Mouse (Mus musculus): ENCODE results near the gene Gm13023. TPM values are rescaled to one million over a fixed set of nuclear protein-coding genes. Genes with fewer than 3 reads are reported as not detected.
"Not testable (repeated sequence)": the region's sequence is repeated elsewhere in the genome, so short reads cannot be mapped to it uniquely, and the experiment has no call there.

The Gm13023 gene
- not detected in 2 replicates for total RNA-seq (2014; fragmentation: Nextera tagmentation)
- total RNA-seq (2017) = 0.22 TPM in 1 of 2 replicates, not detected in the other
- not detected in 2 replicates for polyA plus RNA-seq (2012)

GRCm38 (mm10) chr4:143789052-143789451 lies at the start of gene Gm13023:
Gm13023 (plus strand) TSS chr4:143789352.
- H3K4me3 ChIP-seq (ENCODE audit: low read depth, low read length); H3K36me3 ChIP-seq (replicated peaks); H3K4me1 ChIP-seq (ENCODE audit: insufficient read depth, low read depth, low read length); H3K27me3 ChIP-seq (ENCODE audit: insufficient read depth, low read length); DNase-seq (ENCODE audit: low spot score); H3K9me3 ChIP-seq (replicated peaks); ATAC-seq (ENCODE audit: extremely low read depth, insufficient number of reproducible peaks, low FRiP score, poor library complexity, severe bottlenecking): not testable (repeated sequence)

DNA sequence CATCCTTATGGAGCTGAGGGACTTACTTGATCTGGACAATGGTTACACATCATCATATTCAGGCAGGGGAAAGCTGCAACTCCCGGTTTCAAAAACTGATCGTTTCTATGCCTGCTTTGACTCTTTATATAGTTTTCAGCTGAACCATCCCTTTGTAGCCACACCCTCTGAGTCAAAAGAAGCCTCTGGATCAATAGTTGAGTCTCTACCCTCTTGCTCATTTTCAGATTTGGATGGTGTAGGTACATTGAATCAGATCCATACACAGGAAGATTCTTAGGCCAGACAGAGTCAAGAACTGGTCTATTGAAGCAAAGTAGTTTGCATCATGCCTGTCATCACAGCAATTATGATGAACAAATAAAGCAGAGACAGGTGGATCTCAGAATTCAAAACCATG lies 26.8 kb downstream of the Gm13023 start, which contains the start of gene Gm13084:
Gene Gm13084, minus strand, starts transcription at position 101 of the 400 bp plus-strand sequence.
- DNase-seq (ENCODE audit: low spot score) (no peak), ATAC-seq (ENCODE audit: extremely low read depth, insufficient number of reproducible peaks, low FRiP score, poor library complexity, severe bottlenecking) (no peak)
- TF ChIP-seq TAL1 (conservative IDR thresholded peaks at IDR 0.05; ENCODE audit: low read depth, low read length) (no peak), GATA1 (IDR thresholded peaks at IDR 0.05; ENCODE audit: borderline replicate concordance, low read length) (no peak), GATA2 (IDR thresholded peaks at IDR 0.05; ENCODE audit: borderline replicate concordance, low read depth, low read length) (no peak), CTCF (IDR thresholded peaks at IDR 0.05; ENCODE audit: low read depth, low read length) (no peak), POLR2AphosphoS5 (IDR thresholded peaks at IDR 0.05; ENCODE audit: insufficient replicate concordance, low read depth, low read length) (no peak)
- Histone ChIP-seq H3K9me3 (replicated peaks) (peaks cover 3% of the 10 kb centered on the region; the same call in 1 of the 2 replicates), H3K4me1 (ENCODE audit: insufficient read depth, low read depth, low read length) (no peaks in the 10 kb centered on the region), H3K4me3 (ENCODE audit: low read depth, low read length) (no peak within 1 kb of the TSS), H3K27me3 (ENCODE audit: insufficient read depth, low read length) (no peaks in the 10 kb centered on the region), H3K36me3 (replicated peaks) (no peaks in the 10 kb centered on the region)

Other genes with a start within 250 kb of the Gm13023 start
- not detected in 2 replicates for gene BC080695, start 237.7 kb upstream of the Gm13023 start, total RNA-seq (2014; fragmentation: Nextera tagmentation)
- not detected in 2 replicates for gene BC080695, start 237.7 kb upstream of the Gm13023 start, total RNA-seq (2017)
- not detected in 2 replicates for gene BC080695, start 237.7 kb upstream of the Gm13023 start, polyA plus RNA-seq (2012)
- gene Gm13057, start 237.6 kb upstream of the Gm13023 start, total RNA-seq (2014; fragmentation: Nextera tagmentation) = not detected in 2 replicates
- gene Gm13057, start 237.6 kb upstream of the Gm13023 start, total RNA-seq (2017) = not detected in 2 replicates
- gene Gm13057, start 237.6 kb upstream of the Gm13023 start, polyA plus RNA-seq (2012) = not detected in 2 replicates
- not detected in 2 replicates for gene Gm13083, start 174.3 kb upstream of the Gm13023 start, total RNA-seq (2014; fragmentation: Nextera tagmentation)
- gene Gm13083, start 174.3 kb upstream of the Gm13023 start, total RNA-seq (2017) = 0.11 and 0.12 TPM in 2 replicates
- gene Gm13083, start 174.3 kb upstream of the Gm13023 start, polyA plus RNA-seq (2012) = not detected in 2 replicates
- not detected in 2 replicates for gene Gm13088, start 132.1 kb upstream of the Gm13023 start, total RNA-seq (2014; fragmentation: Nextera tagmentation)
- 0.16 TPM in 1 of 2 replicates, not detected in the other for gene Gm13088, start 132.1 kb upstream of the Gm13023 start, total RNA-seq (2017)
- not detected in 2 replicates for gene Gm13088, start 132.1 kb upstream of the Gm13023 start, polyA plus RNA-seq (2012)
- not detected in 2 replicates for gene Gm13089, start 86.6 kb upstream of the Gm13023 start, total RNA-seq (2014; fragmentation: Nextera tagmentation)
- 0.06 TPM in 1 of 2 replicates, not detected in the other for gene Gm13089, start 86.6 kb upstream of the Gm13023 start, total RNA-seq (2017)
- not detected in 2 replicates for gene Gm13089, start 86.6 kb upstream of the Gm13023 start, polyA plus RNA-seq (2012)
- not detected in 2 replicates for gene Gm13078, start 69.9 kb upstream of the Gm13023 start, total RNA-seq (2014; fragmentation: Nextera tagmentation)
- not detected in 2 replicates for gene Gm13078, start 69.9 kb upstream of the Gm13023 start, total RNA-seq (2017)
- gene Gm13078, start 69.9 kb upstream of the Gm13023 start, polyA plus RNA-seq (2012) = not detected in 2 replicates
- not detected in 2 replicates for gene Gm13084, start 26.7 kb downstream of the Gm13023 start, total RNA-seq (2014; fragmentation: Nextera tagmentation)
- gene Gm13084, start 26.7 kb downstream of the Gm13023 start, total RNA-seq (2017) = 0.27 and 0.41 TPM in 2 replicates
- not detected in 2 replicates for gene Gm13084, start 26.7 kb downstream of the Gm13023 start, polyA plus RNA-seq (2012)
- not detected in 2 replicates for gene Gm13103, start 57.1 kb downstream of the Gm13023 start, total RNA-seq (2014; fragmentation: Nextera tagmentation)
- gene Gm13103, start 57.1 kb downstream of the Gm13023 start, total RNA-seq (2017) = not detected in 2 replicates
- gene Gm13103, start 57.1 kb downstream of the Gm13023 start, polyA plus RNA-seq (2012) = not detected in 2 replicates
- gene Pramef6, start 111.0 kb downstream of the Gm13023 start, total RNA-seq (2014; fragmentation: Nextera tagmentation) = not detected in 2 replicates
- 0.16 and 0.17 TPM in 2 replicates for gene Pramef6, start 111.0 kb downstream of the Gm13023 start, total RNA-seq (2017)
- gene Pramef6, start 111.0 kb downstream of the Gm13023 start, polyA plus RNA-seq (2012) = not detected in 2 replicates
- not detected in 2 replicates for gene Pramef25, start 161.7 kb downstream of the Gm13023 start, total RNA-seq (2014; fragmentation: Nextera tagmentation)
- gene Pramef25, start 161.7 kb downstream of the Gm13023 start, total RNA-seq (2017) = 0.17 TPM in 1 of 2 replicates, not detected in the other
- not detected in 2 replicates for gene Pramef25, start 161.7 kb downstream of the Gm13023 start, polyA plus RNA-seq (2012)
- gene Gm13101, start 177.6 kb downstream of the Gm13023 start, total RNA-seq (2014; fragmentation: Nextera tagmentation) = not detected in 2 replicates
- gene Gm13101, start 177.6 kb downstream of the Gm13023 start, total RNA-seq (2017) = not detected in 2 replicates
- gene Gm13101, start 177.6 kb downstream of the Gm13023 start, polyA plus RNA-seq (2012) = not detected in 2 replicates
- not detected in 2 replicates for gene Pramef17, start 205.0 kb downstream of the Gm13023 start, total RNA-seq (2014; fragmentation: Nextera tagmentation)
- not detected in 2 replicates for gene Pramef17, start 205.0 kb downstream of the Gm13023 start, total RNA-seq (2017)
- not detected in 2 replicates for gene Pramef17, start 205.0 kb downstream of the Gm13023 start, polyA plus RNA-seq (2012)